ENCODE assay signal across 9 mouse cellular contexts in genomic region chr11:118603126-118603525, GRCm38 (mm10).
DNase-seq lines count a peak whose midpoint lies in the region; ATAC-seq and TF ChIP-seq lines count a peak whose summit lies in the region.
"Had no signal": no experiment of that assay in that cellular context is flagged by ENCODE, and none has a peak within 500 bp of the region (broad histone marks: within the 10 kb centered on the region; RNA-seq: fewer than 3 reads in every experiment).

No protein-coding gene starts in this region.

- no peak overlapping the region for H3K4me2 ChIP-seq in intestine, postnatal 0 days (replicated peaks; ENCODE audit: low read depth)
- H3K4me2 ChIP-seq: embryonic facial prominence, embryonic 13.5 days had no signal

- TF ChIP-seq CTCF in thymus, adult 2 months (IDR thresholded peaks at IDR 0.05; ENCODE audit: borderline replicate concordance, control insufficient read depth, extremely low read depth, insufficient read depth, low read length, poor library complexity), result no peak
- TF ChIP-seq CTCF in intestine, postnatal 0 days (IDR thresholded peaks at IDR 0.05; ENCODE audit: low read depth), result no peak

- H3K4me1 ChIP-seq in limb, embryonic 10.5 days, result peaks cover 7% of the 10 kb centered on the region; the same call in 1 of the 2 replicates
- H3K4me1 ChIP-seq in thymus, adult 2 months (replicated peaks; ENCODE audit: control insufficient read depth, insufficient read depth, low read length), result no peaks in the 10 kb centered on the region
- no peaks in the 10 kb centered on the region for H3K4me1 ChIP-seq in intestine, postnatal 0 days (replicated peaks; ENCODE audit: control insufficient read depth, insufficient read depth, low read length)
- H3K4me1 ChIP-seq: embryonic facial prominence, embryonic 13.5 days had no signal

- 3% methylated on average over 10 of the region's 10 CpGs for WGBS in limb, embryonic 10.5 days
- WGBS in thymus, adult 2 months, result 7% methylated on average over 10 of the region's 10 CpGs
- WGBS in intestine, postnatal 0 days, result 5% methylated on average over 10 of the region's 10 CpGs

- peak; percentile 80 for ATAC-seq in common myeloid progenitor, adult 5-6 weeks (replicated peaks; ENCODE audit: low read depth, poor library complexity, severe bottlenecking)
- ATAC-seq in intestine, postnatal 0 days, result no peak
- ATAC-seq in activated CD4-positive, CD25-positive, alpha-beta regulatory T cell, adult 4 months, result no peak

- DNase-seq in ovary, postnatal 14 days (ENCODE audit: low spot score), result peak; percentile 25
- no peak for DNase-seq in ovary, postnatal 10 days (ENCODE audit: low spot score)
- DNase-seq in limb, embryonic 10.5 days (ENCODE audit: low spot score), result peak; percentile 87
- DNase-seq in thymus, adult 2 months, result peak; percentile 33
- no peak for DNase-seq in right cerebral cortex, postnatal 36 days (ENCODE audit: low spot score in 2 of 2)

- no peak overlapping the region for H3K4me3 ChIP-seq in limb, embryonic 10.5 days
- no peak overlapping the region for H3K4me3 ChIP-seq in thymus, adult 2 months (ENCODE audit: control insufficient read depth, insufficient read depth, low read length)
- no peak overlapping the region for H3K4me3 ChIP-seq in intestine, postnatal 0 days (ENCODE audit: low read depth, low read length)
- H3K4me3 ChIP-seq: embryonic facial prominence, embryonic 13.5 days had no signal

- no peak overlapping the region for H3K9ac ChIP-seq in intestine, postnatal 0 days (ENCODE audit: low read depth, low read length)
- H3K9ac ChIP-seq: embryonic facial prominence, embryonic 13.5 days had no signal

- no peaks in the 10 kb centered on the region for H3K9me3 ChIP-seq in limb, embryonic 10.5 days (replicated peaks)
- no peaks in the 10 kb centered on the region for H3K9me3 ChIP-seq in intestine, postnatal 0 days (ENCODE audit: control insufficient read depth)
- H3K9me3 ChIP-seq: embryonic facial prominence, embryonic 13.5 days had no signal

- TF ChIP-seq POLR2A in thymus, adult 2 months (IDR thresholded peaks at IDR 0.05; ENCODE audit: control insufficient read depth, extremely low read depth, insufficient read depth, low read length, poor library complexity), result no peak

- no peak overlapping the region for H3K27ac ChIP-seq in limb, embryonic 10.5 days
- H3K27ac ChIP-seq in thymus, adult 2 months (ENCODE audit: control insufficient read depth, insufficient read depth, low read length), result no peak overlapping the region
- H3K27ac ChIP-seq in intestine, postnatal 0 days (ENCODE audit: low read depth, low read length), result no peak overlapping the region
- H3K27ac ChIP-seq: embryonic facial prominence, embryonic 13.5 days had no signal

- no peaks in the 10 kb centered on the region for H3K36me3 ChIP-seq in limb, embryonic 10.5 days
- no peaks in the 10 kb centered on the region for H3K36me3 ChIP-seq in thymus, adult 2 months (ENCODE audit: control insufficient read depth, insufficient read depth, low read length)
- H3K36me3 ChIP-seq in intestine, postnatal 0 days (ENCODE audit: control insufficient read depth, insufficient read depth), result no peaks in the 10 kb centered on the region
- H3K36me3 ChIP-seq: embryonic facial prominence, embryonic 13.5 days had no signal

- H3K27me3 ChIP-seq in limb, embryonic 10.5 days (ENCODE audit: low read depth, poor library complexity, severe bottlenecking), result peaks cover 34% of the 10 kb centered on the region
- no peaks in the 10 kb centered on the region for H3K27me3 ChIP-seq in thymus, adult 2 months (ENCODE audit: control insufficient read depth, insufficient read depth, low read length)
- no peaks in the 10 kb centered on the region for H3K27me3 ChIP-seq in intestine, postnatal 0 days (replicated peaks; ENCODE audit: control insufficient read depth, insufficient read depth, low read length)

Comparison
In these comparisons a context has a peak if more than half of its experiments do, and no peak if none do; other contexts are left out.
1. DNase-seq: peak in ovary, postnatal 14 days (single experiment), limb, embryonic 10.5 days (single experiment) and thymus, adult 2 months (single experiment); none in ovary, postnatal 10 days (single experiment) and right cerebral cortex, postnatal 36 days (0 of 2).